Mouse (Mus musculus) liver, embryonic 14.5 days (tissue): ENCODE data around the gene Ppp2r3c. TPM values are rescaled to one million over a fixed set of nuclear protein-coding genes. Genes with fewer than 3 reads are reported as not detected.
A peak's percentile ranks its signal among the peaks of the same experiment; 100 is the strongest.

ENCODE experiments used
- ATAC-seq: fragments of 200-750 bp; cut with Nextera tagmentation; 2 replicates; pipeline ENCODE4 v1.8.0; 2017; ENCODE audit warnings: moderate number of reproducible peaks, mild to moderate bottlenecking, moderate library complexity; ENCODE audit not compliant: insufficient read depth
- DNase-seq, 3 experiments: peaks; one replicate each; pipeline ENCODE4 v3.0.0-alpha.2; 2012 to 2013; ENCODE audit warnings: low read depth in 3 of 3, low spot score in 3 of 3
- H3K27ac ChIP-seq: fragments of 300-500 bp; sonication (generic); 2 replicates; pipeline ENCODE4 v1.5.1; 2014; ENCODE audit warnings: moderate library complexity, mild to moderate bottlenecking, control low read depth, inconsistent platforms
- H3K27me3 ChIP-seq: fragments of 300-500 bp; sonication (generic); 2 replicates; pipeline ENCODE4 v1.6.1; 2014; ENCODE audit warnings: mild to moderate bottlenecking, low read length, moderate library complexity; ENCODE audit not compliant: control insufficient read depth, insufficient read depth
- H3K36me3 ChIP-seq: fragments of 300-500 bp; sonication (generic); replicated peaks from 2 replicates; pipeline ENCODE4 v1.6.1; 2014; ENCODE audit warnings: low read depth; ENCODE audit not compliant: control insufficient read depth, insufficient read depth
- H3K4me1 ChIP-seq, 2 experiments: fragments of 200-500 bp in 1 of 2; fragments of 300-500 bp in 1 of 2; sonication (generic) in 1 of 2; replicated peaks; 2 replicates each; pipeline ENCODE4 v1.6.1; 2012 to 2014; ENCODE audit warnings: antibody characterized with exemption in 1 of 2, inconsistent platforms in 1 of 2, low read length in 1 of 2; ENCODE audit not compliant: control insufficient read depth in 2 of 2, insufficient read depth in 2 of 2
- H3K4me2 ChIP-seq: fragments of 300-500 bp; sonication (generic); 2 replicates; pipeline ENCODE4 v1.6.1; 2014; ENCODE audit warnings: low read depth, mild to moderate bottlenecking, control low read depth, moderate library complexity
- H3K4me3 ChIP-seq, 2 experiments: fragments of 200-500 bp in 1 of 2; fragments of 300-500 bp in 1 of 2; sonication (generic) in 1 of 2; 2 replicates each; pipeline ENCODE4 v1.5.1; 2012 to 2014; ENCODE audit warnings: low read depth in 2 of 2, low read length in 2 of 2, mild to moderate bottlenecking in 2 of 2, control low read depth in 1 of 2, inconsistent platforms in 1 of 2, moderate library complexity in 1 of 2; ENCODE audit not compliant: insufficient read depth in 1 of 2
- H3K9ac ChIP-seq: fragments of 300-500 bp; sonication (generic); replicated peaks from 2 replicates; pipeline ENCODE4 v1.6.1; 2014; ENCODE audit warnings: mild to moderate bottlenecking, control low read depth, moderate library complexity
- H3K9me3 ChIP-seq: fragments of 300-500 bp; sonication (generic); 2 replicates; pipeline ENCODE4 v1.6.1; 2016; ENCODE audit warnings: low read length, mixed read lengths; ENCODE audit not compliant: control insufficient read depth
- CTCF ChIP-seq: IDR thresholded peaks from 2 replicates; pipeline ENCODE4 v1.5.1; 2016; ENCODE audit warnings: antibody characterized with exemption, low read depth, control low read depth
- EP300 ChIP-seq: IDR thresholded peaks from 2 replicates; pipeline ENCODE4 v1.6.1; 2016; ENCODE audit warnings: antibody characterized with exemption, low read depth
- WGBS: fragments of 180-500 bp; shearing (Covaris S2); extraction: QIAGEN DNeasy Blood & Tissue Kit; methylation state at CpG from one replicate; pipeline ENCODE4 v1.1.7; 2014; ENCODE audit not compliant: insufficient replicate concordance; 5-methylcytosine and 5-hydroxymethylcytosine counted together
- polyA plus RNA-seq, 2 experiments: library from polyadenylated mRNA; depleted of rRNA in 1 of 2; stranded (reverse) in 1 of 2; unstranded in 1 of 2; fragments of >200 nt; fragmentation: Nextera tagmentation in 1 of 2; extraction: Ambion mirVana in 1 of 2; gene quantifications; 2 replicates each; pipeline versions ENCODE4 v1.2.1 to v1.2.3; 2012 to 2014

Gene Ppp2r3c
- polyA plus RNA-seq, 2 experiments: 4.7 to 7.9 TPM

DNA sequence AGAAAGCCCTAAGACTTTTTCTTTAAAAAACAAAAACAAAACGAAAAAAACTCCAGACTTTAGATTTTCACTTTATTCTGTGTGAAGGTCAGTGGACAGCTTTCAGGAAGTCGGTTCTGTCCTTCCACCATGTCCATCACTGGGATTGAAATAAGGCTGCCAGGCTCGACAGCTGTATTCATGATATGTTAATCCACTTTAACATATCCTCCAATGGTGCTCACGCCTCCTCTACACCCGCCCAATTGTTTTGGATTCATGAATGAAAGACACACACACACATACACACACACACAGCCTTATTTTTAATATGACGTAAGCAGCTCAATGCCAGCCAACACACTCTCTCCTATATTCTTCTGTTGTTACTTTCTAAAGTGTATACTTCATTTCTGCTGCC is 4.8 kb upstream of the Ppp2r3c start:
- Histone ChIP-seq H3K4me1 (peaks cover 2% of the 10 kb centered on the region in 2 experiments; a peak in 1 of 4 replicates), H3K27ac (no peak overlapping the region), H3K9ac (no peak overlapping the region), H3K4me3 (no peak overlapping the region), H3K36me3 (no peaks in the 10 kb centered on the region), H3K27me3 (no peaks in the 10 kb centered on the region), H3K9me3 (no peaks in the 10 kb centered on the region), H3K4me2 (no peak overlapping the region)
- no peak for TF ChIP-seq EP300
- no peak for TF ChIP-seq CTCF
- ATAC-seq (no peak), DNase-seq (no peak)
- 74% methylated on average over 6 of the region's 6 CpGs for WGBS

DNA sequence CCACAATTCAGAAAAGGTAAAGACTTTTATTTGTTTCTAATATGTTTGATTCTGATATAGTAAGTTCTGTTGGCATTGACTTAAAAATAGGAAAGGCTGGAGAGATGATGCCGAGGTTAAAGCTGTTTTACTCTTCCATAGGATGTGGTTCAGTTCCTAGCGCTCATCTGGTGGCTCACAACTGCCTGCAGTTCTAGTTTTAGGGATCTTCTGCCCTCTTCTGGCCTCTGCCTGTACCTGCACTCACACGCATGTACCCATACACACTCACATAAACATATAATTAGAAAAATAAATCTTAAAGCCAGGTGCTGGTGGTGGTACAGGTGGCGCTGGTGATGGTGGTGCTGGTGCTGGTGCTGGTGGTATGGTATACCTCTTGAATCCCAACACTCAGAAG is 3.6 kb upstream of the Ppp2r3c start:
- no peaks in the 10 kb centered on the region for H3K36me3 ChIP-seq
- 84% methylated on average over 4 of the region's 4 CpGs for WGBS
- no peak for ATAC-seq

DNA sequence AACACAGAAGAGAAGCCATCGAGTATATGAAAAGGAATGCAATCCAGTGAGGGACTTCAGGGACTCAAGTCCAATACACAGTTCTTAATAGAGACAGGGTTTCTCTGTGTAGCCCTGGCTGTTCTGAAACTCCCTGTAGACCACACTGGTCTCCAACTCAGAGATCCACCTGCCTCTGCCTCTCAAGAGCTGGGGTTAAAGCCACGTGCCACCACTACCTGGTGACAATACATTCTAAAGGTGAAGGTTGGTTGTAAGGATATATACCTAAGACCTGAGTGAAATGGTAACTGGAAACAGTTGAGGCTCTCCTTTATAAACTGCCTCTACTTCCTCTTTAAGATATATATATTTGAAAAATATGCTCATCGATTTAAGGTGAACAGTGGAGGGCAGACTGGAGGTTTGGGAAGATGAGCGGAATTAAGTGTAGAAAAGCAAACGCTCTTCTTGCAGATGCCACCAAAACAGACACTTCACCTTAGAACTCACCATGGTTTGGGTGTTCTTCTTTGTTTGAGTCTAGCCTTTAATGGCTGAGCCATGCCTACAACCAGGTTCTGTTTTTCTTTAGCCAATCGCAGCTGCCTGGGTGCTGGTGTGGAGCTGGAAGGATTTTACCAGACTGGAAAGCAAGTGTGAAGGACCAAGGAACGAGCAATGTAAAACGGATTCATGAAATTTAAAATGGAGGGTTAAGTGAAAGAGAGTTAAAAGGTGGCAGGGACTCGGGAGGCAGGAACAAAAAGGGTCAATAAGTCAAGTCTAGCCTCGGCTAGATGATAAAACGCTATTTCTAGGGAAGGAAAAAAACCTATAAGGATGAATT is 1.1 kb downstream of the Ppp2r3c start:
- no peaks in the 10 kb centered on the region for H3K9me3 ChIP-seq
- peaks cover 11 to 16% of the 10 kb centered on the region in 2 experiments for H3K4me1 ChIP-seq
- no peaks in the 10 kb centered on the region for H3K27me3 ChIP-seq
- WGBS: 22% methylated on average over 11 of the region's 11 CpGs
- TF ChIP-seq CTCF (no peak), EP300 (no peak)
- H3K4me2 ChIP-seq: peak overlapping the region; percentile 96
- peak overlapping the region; percentile 97 for H3K27ac ChIP-seq
- peak overlapping the region; percentile 90 for H3K9ac ChIP-seq
- no peak for ATAC-seq
- peaks cover 15% of the 10 kb centered on the region for H3K36me3 ChIP-seq
- peak overlapping the region; percentile 74 to 99 for H3K4me3 ChIP-seq
- DNase-seq: peak in 2 of 3 experiments; percentile 18 to 37

More for the DNA sequence above, 3.6 kb upstream of the Ppp2r3c start:
- no peaks in the 10 kb centered on the region for H3K9me3 ChIP-seq
- no peak overlapping the region for H3K4me3 ChIP-seq
- H3K4me1 ChIP-seq: peaks cover 4 to 8% of the 10 kb centered on the region in 2 experiments
- no peak overlapping the region for H3K27ac ChIP-seq
- TF ChIP-seq EP300: no peak
- peak; percentile 34; the same call in 1 of the 2 replicates for TF ChIP-seq CTCF
- H3K27me3 ChIP-seq: no peaks in the 10 kb centered on the region
- no peak for DNase-seq
- H3K9ac ChIP-seq: no peak overlapping the region
- no peak overlapping the region for H3K4me2 ChIP-seq

DNA sequence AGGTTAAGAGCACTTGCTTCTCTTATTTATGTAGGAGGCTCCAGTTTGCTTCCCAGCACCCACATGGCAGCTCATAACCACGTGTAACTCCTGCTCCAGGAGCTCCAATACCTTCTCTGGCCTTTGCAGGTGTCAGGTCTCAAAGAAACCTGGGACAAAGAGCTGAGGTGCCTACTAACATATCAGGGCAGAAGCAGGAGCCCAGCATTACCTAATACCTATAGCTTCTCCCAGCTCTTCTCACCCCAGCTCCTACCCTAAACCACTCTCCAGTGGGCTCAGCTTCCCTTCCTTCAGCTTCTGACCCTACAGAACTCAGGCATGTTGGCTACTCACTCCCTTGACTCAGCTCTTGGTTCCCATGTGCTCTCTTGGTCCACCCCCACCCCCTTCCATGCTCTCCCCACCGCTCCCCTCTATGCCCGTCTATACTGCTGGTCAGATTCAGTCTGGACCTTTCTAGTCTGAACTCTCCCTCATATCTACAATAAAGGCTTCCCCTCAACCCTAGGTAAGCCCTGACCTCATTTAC is 1.9 kb downstream of the Ppp2r3c start:
- ATAC-seq (no peak), DNase-seq (no peak)
- no peaks in the 10 kb centered on the region for H3K27me3 ChIP-seq
- no peaks in the 10 kb centered on the region for H3K9me3 ChIP-seq
- 49% methylated on average over 3 of the region's 3 CpGs for WGBS
- peaks cover 11 to 16% of the 10 kb centered on the region in 2 experiments for H3K4me1 ChIP-seq
- H3K4me2 ChIP-seq: peak overlapping the region; percentile 96
- peak overlapping the region; percentile 97; the same call in 1 of the 2 replicates for H3K27ac ChIP-seq
- TF ChIP-seq EP300 (no peak), CTCF (no peak)
- peak overlapping the region; percentile 58 to 74 for H3K4me3 ChIP-seq
- peak overlapping the region; percentile 90 for H3K9ac ChIP-seq
- peaks cover 16% of the 10 kb centered on the region for H3K36me3 ChIP-seq

DNA sequence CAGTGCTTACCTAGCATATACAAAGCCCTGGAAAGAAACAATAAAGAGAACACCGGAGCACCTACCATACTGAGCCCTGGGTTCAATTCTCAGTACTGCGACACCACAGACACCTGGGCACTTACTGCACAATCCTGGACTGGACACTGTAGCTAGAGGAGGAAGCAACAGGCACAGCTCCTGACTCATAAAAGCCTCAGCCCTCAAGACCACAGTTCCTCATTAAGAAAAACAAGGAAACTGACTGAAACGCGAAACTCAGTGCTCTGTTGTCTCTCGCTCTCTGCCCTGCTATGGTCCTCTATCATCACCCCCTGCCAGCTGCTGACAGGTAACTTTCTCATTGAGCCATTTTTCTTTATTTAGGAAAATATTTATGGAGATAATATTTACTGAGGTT is 3.5 kb downstream of the Ppp2r3c start, which contains the start of gene 1110008L16Rik:
Gene 1110008L16Rik, plus strand, starts transcription at position 242 of the 400 bp plus-strand sequence.
- H3K27me3 ChIP-seq: no peaks in the 10 kb centered on the region
- H3K27ac ChIP-seq: no peak within 1 kb of the TSS
- H3K4me3 ChIP-seq: no peak within 1 kb of the TSS
- H3K9ac ChIP-seq: peak within 1 kb of the TSS; percentile 9
- no peak for ATAC-seq
- TF ChIP-seq EP300 (no peak), CTCF (no peak)
- H3K9me3 ChIP-seq: no peaks in the 10 kb centered on the region
- peaks cover 18% of the 10 kb centered on the region for H3K36me3 ChIP-seq
- 75% methylated on average over 5 of the region's 5 CpGs for WGBS
- DNase-seq: no peak
- peaks cover 11 to 16% of the 10 kb centered on the region in 2 experiments for H3K4me1 ChIP-seq
- peak within 1 kb of the TSS; percentile 22; the same call in 1 of the 2 replicates for H3K4me2 ChIP-seq
